Mouse (Mus musculus) liver, adult (tissue): ENCODE measurements at regions not wholly inside any gene's neighbourhood (a gene's known extent, or its start where the extent isn't known, plus 50 kb on each side); places are given as distances from the start of the nearest gene placed in this dataset.

Experiments used
- GATA4 ChIP-seq: IDR thresholded peaks from 2 replicates; pipeline ENCODE4 v1.6.1; 2014; ENCODE audit warnings: mild to moderate bottlenecking, low read length; ENCODE audit not compliant: insufficient replicate concordance

DNA sequence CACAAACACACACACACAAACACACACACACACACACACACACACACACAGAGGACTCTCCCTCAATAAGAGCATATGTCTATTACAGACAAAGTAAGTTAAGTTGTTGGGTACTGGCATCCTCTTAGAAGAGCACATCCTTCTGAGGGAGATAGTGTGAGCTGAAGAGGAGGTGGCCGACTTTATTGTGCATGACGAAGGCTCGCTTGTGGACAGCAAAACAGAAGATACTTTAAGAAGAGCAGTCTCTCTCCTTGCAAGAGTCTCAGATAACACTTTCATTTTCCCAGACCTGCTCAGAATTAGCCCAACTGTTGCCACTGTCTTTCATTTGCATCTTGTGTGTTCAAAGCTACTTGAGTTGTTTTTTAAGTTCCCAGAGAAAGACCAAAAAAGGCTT is 158.6 kb upstream of the Cdkn2b start:
- no peak for TF ChIP-seq GATA4

DNA sequence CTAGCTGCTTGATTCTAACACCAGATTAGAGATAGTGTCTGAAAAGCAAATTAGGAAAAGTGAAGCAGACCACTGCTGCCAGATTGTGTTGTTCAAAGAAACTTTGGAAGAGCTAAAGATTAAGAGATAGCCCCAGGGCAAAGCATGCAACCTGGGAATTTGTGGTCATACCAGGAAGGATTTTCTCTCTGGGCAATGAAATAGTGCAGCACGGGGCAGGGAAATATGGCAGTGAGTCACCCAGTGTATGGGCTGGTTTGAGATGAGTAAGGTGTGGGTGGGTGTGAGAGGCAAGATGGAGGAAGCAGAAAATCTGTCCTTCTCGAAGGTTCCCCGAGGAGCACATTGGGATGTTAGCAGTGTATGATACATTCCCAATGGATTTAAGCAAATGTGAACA is 155.9 kb upstream of the Cdkn2b start:
- no peak for TF ChIP-seq GATA4

DNA sequence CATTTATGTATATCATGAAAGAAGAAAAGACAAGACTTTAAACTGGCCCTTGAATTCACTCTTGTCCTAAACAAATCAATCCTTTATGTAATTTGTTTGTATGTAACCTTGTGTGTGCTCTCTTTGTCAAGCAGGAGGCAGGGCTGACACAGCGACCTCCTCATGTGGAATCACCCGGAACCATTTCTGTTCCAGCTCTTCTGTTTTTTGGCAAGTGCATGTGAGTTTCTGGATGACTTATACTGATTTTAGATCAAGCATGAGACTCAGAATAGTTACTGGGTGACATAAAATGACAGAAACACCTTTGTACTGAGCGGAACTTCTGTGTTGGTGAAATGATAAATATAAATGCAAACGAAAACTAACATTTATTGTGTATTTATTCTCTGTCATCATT is 152.3 kb upstream of the Cdkn2b start:
- TF ChIP-seq GATA4 = no peak

DNA sequence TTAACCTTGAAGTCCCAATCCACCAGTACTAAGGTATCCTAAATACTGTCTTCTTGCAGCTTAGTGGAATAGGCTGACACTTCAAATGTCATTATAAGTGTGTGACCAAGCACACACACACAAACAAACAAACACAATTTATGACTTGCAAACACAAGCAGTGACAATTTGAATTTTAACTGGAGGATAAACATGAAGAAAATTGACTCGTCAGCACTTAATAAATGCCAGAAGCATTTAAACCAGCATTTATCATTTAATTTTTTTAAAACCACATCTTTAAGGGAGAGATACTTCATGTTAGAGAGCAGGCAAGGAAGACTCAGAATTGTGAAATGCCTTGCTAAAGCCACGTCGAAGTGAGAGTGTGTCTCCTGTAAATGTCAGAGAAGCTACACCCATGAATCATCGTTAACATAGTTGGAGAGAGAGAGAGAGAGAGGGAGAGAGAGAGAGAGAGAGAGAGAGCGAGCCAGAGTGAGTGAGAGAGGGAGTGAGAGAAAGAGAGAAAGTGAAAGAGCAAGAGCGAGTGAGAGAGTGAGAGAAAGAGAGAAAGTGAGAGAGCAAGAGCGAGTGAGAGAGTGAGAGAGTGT is 149.4 kb upstream of the Cdkn2b start:
- TF ChIP-seq GATA4 = no peak

DNA sequence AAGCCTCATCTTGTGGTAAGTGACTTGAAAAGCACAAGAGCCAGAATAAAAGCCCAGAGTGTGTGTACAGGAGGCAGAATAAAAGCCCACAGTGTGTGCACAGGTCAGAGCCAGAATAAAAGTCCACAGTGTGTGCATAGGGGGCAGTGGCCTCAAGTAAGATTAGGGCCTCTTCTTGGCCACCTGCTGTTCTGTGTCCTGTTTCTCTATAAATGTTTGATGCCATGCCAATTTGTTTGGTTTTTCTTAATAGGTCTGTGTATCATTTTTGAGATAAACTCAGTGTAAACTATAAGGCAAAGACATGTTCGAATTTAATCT is 148.5 kb upstream of the Cdkn2b start:
- no peak for TF ChIP-seq GATA4

DNA sequence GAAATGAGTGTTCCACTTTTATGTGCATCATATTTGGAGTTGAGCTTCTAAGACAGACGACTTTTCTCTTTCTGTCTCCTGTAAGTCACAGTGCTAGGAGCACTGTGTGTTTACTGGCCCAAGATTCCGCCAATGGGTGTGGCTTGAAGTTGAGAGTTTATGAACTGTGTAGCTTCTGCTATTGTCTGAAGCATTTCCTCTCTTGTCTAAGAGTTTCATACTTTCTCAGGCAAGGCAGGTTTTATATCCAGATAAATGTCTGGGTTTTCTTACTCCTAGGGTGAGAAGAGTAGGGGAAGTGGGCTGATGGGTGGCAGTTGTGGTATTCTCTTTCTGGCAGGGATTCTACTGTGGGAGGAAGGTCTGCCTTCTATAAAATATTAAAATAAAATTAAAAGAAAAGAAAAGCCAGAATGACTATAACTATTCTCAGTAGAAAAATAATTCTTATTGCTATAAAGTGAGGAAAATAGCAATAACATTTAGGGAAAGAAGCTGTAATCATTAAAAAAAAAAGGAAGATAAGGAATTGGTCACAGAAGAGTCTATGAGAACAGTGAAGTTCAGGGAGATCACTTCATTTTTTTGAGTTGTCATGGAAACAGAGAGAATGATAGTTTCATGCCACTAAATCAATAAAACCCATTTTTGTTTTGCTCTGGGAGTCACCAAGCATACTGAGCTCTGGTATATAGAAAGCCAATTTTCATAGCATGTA is 147.9 kb upstream of the Cdkn2b start:
- no peak for TF ChIP-seq GATA4

DNA sequence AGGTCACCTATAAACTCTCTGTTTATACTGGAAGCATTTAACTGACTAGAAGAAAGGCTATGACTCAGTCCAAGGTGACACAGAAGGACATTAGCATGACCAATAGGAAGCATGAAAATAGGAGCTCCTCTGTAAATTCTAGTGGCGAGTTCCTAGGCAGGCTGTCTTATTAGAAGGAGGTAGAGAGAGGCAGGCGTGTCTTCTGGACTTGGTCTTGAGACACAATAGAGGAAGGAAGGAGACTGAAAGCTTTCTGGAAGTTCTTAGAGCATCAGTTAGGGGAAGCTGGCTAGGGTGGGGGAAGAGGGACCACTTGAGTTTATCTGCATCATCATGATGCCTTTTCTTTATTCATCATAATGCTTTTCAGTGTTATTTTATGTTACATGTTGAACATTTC is 147.0 kb upstream of the Cdkn2b start:
- no peak for TF ChIP-seq GATA4

DNA sequence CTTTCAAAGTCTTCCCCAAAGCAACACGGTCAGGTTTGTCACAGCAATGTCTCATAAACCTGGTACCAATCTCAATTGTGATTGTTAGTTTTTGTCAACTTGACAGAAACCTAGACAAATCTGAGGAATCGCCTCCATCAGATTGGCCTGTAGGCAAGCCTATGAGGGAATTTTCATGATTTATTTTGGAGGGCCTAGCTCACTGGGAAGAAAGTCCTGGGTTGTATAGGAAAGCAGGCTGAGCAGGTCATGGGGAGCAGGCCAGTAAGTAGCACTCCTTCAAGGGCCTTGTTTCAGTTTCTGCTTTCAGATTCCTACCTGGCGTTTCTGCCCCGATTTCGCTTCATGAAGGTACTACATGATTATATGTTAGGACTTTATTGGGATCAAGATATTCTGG is 144.1 kb upstream of the Cdkn2b start:
- no peak for TF ChIP-seq GATA4

DNA sequence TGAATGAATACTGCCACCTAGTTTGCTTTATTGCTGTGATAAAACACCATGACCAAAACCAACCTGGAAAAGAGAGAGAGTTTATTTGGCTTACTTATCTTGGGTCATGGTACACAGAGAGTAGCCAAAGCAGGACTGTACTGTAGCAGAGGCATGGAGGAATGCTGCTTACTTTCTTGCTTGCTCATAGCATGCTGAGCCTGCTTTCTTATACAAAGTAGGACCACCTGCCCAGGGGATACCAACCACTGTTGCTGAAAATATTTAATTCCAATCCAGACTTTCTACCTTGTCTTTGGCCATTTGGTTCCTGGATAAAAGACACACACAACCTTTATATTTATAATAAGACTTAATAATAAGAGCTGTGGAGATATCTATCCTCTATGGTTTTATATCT is 142.2 kb upstream of the Cdkn2b start:
- TF ChIP-seq GATA4 = no peak

DNA sequence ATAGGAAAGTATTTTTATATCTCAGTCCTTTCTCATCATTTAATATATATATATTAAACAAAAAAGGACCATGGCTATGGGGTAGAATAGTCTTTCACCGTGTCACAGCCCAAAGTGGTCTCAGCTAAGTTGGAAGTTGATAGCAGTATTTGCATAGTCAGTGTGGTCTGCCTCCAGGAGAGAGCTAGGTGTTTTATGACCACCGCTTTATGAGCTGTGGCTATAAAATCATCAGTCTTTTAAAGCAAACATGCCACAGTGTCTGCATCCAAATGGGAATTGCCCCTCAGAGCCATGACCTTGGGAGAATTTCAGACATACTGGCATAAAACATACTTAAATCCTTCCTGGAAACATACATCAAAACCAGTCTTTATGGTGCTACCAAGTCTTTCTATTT is 140.9 kb upstream of the Cdkn2b start:
- TF ChIP-seq GATA4 = no peak

DNA sequence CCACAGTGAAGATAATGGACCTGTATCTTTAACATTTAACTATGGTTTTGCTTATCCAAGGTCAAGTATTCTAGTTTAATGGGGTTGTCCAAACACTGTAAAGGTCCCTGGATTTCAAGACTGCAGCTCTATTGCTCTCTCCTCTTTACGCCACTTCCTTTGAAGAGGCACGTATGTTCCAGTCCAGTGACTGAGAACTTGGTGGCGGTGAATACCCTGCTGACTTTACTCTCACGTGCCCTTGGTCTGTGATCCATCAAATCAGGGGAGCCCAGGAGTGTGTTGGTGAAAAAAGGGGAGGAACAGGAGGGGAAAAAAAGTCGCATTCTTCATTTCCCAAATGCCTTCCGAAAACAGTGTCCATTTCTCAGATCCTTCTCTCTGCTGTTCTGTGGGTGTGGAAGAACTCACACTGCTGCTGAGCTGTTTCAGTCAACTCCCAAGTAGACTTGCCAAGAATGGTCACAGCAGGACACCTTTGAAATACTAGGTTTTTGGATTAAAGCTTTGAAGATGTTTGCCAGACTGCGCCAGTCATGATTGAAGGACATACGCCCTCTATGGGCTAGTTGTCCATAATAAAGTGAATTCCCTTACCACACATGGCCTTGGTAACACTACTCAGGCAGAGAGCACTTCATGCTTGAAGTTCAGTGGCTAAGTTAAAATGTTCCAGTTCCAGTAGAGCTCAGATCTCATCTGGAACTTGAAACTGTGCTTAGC is 136.1 kb upstream of the Cdkn2b start:
- no peak for TF ChIP-seq GATA4

DNA sequence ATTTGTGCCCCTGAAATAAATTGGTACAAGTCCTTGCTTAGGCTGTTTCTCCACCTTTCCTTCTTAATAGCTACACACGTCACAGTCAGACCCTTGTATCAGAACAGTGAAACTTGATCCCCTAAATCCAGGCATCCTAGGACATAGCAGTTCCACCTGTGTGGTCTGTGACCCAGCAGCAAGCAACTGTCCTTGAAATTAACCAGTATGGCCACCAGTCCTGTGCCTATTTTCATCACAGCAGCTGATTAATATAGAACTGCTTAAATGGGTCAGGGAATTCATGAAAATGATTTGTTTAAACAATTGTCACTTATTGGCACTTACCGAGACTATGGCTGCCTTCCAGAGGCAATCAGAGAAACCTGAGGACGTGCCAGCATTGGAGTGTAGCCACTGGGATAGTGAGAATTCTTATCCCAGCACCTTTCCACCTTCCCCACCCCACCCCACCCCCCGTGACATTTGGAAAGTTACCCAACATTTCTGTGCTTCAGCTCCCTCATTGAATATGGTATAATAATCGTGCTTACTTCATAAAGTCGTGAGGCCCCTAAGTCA is 135.4 kb upstream of the Cdkn2b start:
- TF ChIP-seq GATA4 = no peak

DNA sequence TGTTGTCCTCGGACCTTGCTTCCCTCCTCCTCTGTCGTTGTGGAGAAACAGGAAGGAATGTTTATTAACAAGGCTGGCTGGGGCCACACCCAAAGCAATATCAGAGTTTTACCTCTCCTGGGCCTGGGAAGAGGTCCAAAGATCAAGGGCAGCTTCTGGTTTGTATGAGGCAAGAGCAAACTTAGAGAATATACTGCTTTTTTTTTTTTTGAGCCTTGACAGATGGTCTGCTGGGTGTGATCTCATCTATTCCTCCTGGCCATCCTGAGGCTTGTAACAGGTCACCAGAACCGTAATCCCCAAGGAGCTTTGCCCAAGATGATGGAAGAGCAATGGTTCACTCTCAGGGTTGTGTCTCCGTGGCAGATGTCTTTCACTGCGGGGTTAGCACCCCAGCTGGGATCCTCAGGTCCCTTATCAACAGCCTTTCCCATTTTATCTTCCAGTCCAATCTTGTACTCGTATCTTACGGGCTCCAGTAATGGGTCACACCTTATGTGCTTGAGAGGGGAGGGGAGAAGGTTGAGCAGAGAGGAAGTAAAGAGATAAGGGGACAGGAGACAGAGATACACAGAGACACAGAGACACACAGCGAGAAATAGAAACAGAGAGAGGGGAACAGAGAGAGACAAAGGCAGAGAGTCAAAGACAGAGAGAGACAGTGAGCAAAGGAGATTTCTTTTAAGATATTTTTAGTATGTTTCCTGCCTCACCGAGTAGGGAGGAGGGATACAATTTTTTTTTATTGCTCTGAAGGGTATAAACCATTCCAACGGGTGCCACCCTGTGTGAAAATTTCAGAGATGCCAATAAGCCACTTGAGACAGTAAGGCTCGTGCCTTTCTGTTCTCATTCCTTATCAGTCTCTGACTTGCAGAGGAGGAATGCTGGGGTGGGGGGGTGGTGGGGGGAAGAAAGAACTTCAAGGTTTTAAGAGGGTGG is 134.6 kb upstream of the Cdkn2b start:
- no peak for TF ChIP-seq GATA4

DNA sequence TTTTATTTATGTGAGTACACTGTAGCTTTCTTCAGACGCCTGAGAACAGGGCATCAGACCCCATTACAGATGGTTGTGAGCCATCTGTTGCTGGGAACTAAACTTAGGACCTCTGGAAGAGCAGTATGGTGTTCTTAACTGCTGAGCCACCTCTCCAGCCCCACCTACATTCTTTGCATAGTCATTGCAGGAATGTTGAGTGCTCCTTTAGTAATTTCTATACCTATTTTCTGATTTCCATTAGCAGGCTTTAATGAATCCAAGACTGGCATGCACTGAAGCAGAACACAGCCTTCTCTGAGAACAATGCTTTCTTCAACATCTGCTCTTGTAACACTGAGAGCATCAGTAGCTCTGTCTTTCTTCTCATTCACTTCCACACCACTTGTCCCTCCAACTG is 131.7 kb upstream of the Cdkn2b start:
- no peak for TF ChIP-seq GATA4

DNA sequence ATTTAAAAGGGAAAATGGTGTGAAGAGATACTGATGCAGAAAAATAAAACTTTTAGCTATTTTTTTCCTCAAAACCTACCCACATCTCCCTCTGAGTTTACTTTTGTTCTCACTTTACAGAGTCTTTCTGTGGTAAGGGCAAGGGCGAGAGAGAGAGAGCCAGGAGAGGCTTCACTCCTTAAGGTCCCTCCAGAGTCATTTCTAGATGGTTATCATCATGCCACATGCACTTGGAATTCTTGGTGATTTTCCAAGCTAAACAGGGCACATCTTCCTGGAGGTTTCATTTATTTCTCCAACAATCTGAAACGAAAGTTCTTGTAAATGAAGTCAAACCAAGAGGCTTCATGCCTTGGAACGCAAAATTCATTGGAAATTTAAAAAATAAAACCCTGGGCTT is 130.0 kb upstream of the Cdkn2b start:
- TF ChIP-seq GATA4 = no peak

DNA sequence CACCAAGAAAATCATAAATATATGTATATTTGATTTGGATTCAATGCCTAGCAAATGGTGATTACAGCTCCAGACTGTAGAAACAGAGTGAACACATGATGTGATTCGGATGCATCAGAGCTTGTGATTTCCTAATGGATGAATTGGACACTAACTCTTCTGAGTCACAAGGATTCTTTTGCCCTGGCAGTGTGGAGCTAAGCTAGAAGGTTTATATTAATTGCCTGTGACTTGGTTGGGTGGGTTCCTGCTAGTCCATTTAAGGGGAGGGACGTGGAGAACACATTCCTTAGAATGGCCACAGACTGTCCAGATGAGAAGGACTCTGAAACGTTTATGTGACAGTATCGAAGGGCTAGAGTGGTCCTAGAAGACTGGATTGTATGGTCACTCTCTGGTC is 129.5 kb upstream of the Cdkn2b start:
- no peak for TF ChIP-seq GATA4

DNA sequence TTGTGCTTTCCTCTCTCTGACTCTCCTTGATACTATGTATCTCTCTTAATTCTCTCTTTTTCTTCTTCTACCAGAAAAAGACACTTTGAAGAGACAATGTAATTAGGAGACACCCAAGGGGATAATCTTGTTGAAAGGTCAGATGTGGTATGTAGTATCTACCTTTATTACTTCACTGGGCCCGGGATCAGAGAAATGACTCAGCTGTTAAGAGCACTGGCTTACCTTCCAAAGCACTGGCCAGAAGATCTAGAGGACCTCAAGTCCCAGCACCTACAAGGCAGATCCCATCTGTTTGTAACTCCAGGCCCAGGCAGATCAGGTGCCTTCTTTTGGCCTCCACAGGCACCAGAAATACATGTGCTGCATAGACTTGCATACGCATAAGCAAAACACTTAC is 127.8 kb upstream of the Cdkn2b start:
- no peak for TF ChIP-seq GATA4
